Mouse (Mus musculus) heart, adult 8-10 months (tissue): ENCODE measurements at regions not wholly inside any gene's neighbourhood (a gene's known extent, or its start where the extent isn't known, plus 50 kb on each side); places are given as distances from the start of the nearest gene placed in this dataset.

ENCODE experiments used
- DNase-seq: peaks from one replicate; pipeline ENCODE4 v3.0.0; 2022; ENCODE audit warnings: low spot score

- DNase-seq: no peak
These were observed 62.8 kb upstream of the Cacna2d3 start for GRCm38 (mm10) chr14:29784506-29784905.

- no peak for DNase-seq
These were observed 64.8 kb upstream of the Cacna2d3 start for GRCm38 (mm10) chr14:29786431-29786830.

DNA sequence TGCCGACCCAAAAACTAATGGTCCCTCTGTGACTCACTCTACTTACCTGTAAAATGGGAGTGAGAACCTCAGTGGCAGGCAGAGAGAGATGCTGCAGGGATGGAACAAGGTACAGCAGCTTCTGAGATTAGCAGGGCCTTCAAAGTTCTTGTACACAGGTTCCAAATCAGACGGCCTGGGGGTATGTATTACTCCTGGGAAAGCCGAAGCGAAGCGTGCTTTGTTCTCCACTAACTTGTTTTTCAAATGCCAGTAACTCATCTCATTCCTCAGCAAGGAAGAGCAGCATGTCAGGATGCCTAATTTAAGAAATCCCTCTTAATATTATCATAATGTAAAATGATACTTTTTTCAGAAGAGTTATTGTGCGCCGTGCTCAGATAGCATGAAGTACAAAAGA lies 66.1 kb upstream of the Cacna2d3 start:
- DNase-seq: no peak

DNA sequence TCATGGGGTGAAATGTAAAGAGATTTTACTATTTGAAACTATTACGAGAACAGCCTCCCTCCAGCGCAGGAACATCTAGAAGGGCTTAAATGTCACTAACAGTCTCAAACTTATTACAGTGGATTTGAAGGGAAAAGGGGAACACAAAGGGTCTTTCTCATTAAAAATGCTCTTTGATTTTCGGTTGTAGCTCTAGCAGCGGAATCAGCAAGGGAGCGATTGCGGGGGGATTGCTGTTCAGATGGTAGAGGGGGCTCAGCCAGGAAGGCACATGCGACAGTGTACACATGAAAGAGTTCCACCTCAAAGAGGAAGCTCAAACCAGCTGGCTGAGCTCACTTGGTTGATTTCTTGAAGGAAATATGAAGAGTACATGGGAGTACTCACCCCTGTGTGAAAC lies 66.7 kb upstream of the Cacna2d3 start:
- no peak for DNase-seq

DNA sequence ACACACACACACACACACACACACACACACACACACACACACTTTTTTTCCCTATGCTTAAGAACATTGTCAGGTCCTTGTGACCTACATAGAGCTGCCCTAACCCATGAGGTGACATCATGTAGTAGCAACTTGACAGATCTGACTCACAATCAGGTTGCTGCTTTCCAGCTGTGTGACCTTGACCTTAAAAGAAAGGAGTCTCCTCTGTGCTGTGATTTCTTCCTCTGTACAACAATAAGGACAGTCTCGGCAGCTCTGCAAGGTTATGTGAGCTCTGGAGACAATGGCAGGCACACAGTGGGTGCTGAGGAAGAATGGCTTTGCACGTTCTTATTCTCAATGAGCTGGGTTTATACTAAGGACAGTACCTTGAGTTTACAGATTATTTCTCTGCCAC lies 73.7 kb upstream of the Cacna2d3 start:
- DNase-seq: no peak

DNA sequence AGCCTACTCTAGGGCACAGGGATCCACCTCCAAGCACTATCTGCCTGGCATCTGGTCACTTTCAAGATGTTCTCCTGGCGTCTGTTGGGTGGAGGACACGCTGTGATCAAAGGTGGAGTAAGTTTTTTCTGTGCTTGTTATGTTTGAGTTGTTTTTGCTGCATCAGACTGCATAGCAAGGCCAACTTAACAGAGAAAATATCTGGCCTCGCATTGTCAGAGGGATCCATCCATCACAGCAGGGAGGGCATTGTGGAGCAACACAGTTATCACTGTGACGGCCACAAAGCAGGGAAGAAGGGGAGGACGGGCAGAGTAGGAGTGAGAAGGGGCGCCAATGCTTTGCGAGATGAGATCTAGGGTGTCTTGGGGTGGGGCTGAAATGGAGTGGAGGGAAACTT lies 74.7 kb upstream of the Cacna2d3 start:
- no peak for DNase-seq

DNA sequence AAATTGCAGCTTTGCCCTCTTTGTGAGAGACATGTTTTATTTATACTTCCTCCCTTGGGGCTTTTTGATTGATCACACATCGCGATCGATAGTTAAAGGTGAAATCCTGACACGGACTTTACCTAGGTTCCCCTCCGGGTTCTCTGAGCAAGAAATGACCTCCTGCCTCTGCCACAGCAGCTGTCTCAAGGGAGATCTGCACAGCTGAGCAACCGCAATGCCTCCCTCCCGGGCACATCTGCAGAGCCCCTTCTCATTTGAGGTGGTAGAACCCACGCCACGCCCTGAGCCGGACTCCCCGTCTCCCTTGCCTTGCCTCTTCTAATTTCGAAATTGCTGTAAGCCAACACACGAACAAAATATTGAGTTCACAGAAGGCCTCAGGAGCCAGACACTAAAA lies 78.2 kb upstream of the Cacna2d3 start:
- no peak for DNase-seq

DNA sequence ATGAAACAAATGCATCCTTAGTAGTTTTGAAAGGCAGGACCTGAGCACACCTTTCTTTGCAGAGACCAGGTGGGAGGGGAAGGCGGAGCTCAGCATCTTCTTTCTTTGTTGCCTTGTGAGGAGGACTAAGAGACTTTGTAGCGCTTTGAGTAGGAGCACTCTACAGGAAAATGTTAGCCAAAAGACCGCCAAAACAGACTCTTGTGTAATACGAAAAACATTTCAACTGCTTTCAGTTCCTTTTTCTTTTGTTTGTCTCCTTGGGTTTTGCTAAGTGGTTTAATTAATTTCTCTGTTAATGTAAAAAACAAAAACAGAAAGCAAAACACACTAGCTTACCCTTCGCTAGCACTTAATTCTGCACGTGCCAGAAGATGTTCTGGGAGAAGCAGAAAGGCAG lies 83.6 kb upstream of the Cacna2d3 start:
- DNase-seq: no peak

GRCm38 (mm10) chr14:29807881-29808280 lies 86.2 kb upstream of the Cacna2d3 start:
- no peak for DNase-seq

DNA sequence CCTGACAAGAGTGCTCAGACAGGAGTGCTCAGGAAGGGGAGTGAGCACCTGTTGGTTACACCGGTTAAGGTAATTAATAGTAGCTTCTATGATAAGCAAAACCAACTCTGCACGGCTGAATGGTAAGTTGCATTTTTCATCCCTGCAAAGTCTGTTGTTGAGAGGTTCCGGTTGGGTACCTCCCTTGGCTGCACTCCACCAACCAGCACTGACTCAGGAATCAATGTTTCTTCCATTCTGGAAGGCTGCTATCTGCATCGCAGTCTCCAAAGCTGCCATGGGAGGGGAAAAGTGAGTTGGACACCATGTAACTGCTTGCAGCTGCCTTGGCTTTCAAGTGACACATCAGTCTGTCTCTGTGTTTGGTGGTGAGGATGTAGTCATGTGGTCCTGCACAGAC lies 93.0 kb upstream of the Cacna2d3 start:
- no peak for DNase-seq

DNA sequence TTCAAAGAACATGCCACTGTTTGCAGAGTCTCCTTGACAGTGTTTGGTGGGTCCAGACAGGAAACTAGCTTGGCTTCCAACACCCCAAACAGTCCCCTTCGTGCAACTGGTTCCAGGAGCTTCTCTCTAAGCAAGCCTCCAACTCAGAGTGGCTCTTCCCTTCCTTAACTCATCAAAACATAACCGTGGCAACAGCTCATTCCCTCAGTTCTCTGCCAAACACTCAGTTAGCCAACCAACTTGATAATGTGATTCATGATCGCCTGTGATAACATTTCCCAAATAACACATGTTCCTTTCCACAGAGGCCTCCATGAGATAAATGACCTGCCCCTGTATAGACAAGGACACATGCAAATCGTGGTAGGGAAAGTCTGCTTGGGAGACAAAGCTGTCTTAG lies 95.9 kb upstream of the Cacna2d3 start:
- DNase-seq: no peak

GRCm38 (mm10) chr14:29818251-29818650 lies 96.6 kb upstream of the Cacna2d3 start:
- no peak for DNase-seq

DNA sequence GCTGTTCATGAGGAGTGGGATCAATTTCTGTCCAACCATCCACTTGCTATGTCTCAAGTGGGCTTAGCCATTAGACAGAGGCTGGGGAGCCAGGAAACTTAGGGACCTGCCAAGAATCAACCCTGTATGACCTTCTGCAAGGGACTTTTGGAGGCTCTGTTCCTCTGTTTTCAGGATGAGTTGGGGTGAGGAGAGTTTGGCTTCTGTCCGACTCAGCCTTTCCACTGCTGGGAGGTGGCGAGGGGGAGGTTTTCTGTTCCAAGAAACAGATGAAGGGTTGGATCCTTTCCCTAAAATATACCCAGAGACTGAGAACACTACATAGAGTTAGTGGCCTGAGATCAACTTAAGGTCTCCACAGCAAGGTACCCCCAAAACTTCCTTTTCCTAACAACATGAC lies 97.1 kb upstream of the Cacna2d3 start:
- DNase-seq: no peak

GRCm38 (mm10) chr14:29837063-29837462 lies 115.4 kb upstream of the Cacna2d3 start:
- peak; percentile 3 for DNase-seq

DNA sequence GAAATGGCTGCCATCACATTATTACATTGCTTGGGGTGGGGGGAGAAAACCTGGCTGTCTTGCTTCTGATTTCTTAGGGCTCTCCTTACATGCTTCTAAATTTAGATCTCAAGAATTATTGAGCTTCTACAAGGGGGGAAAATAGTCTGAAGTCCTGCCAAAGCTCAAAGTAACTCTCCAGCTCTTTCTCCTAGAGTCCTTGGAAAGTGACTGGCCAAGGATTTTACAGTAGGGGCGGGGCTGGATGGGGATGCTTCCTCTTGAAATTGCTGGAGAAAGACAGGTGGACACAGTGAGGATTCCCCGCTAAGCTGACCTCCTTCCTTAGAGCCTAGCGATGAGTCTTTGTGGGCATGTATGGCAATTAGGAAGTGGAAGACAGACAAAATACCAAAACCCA lies 117.9 kb upstream of the Cacna2d3 start:
- no peak for DNase-seq

DNA sequence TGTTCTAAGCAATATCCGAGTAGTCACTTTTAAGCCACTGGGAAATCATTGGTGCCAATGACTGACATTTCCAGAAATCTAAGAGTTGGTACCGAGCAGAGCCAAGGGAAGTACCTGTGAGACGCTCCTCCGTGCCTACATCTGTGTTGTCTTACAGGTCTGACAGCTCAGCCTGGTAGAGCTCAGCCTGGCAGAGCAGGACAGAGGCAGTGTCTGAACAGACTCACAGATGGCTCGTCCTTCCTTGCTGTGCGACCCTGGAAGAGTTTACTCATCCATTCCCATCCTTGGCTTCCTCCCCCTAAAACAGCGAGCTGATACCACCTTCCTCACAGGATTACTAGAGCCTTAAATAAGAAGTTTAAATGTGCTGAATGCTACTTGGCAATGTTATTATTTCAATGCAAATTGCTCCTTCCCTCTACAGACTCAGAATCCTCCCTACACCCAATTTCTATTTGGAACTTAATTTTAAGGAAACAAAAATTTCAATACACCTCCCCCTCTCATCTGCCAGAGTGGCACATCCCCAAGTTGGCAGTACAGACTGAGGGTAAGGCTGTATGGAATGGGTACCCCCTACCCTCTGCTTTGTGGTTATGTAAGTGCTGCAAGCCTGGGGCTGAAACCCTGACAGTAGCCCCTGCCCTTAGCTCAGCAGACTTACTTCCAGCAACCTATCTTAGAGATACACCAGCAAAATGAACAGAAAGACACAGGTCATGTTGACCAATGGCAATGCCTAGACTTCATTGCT lies 119.9 kb upstream of the Cacna2d3 start:
- DNase-seq: no peak

DNA sequence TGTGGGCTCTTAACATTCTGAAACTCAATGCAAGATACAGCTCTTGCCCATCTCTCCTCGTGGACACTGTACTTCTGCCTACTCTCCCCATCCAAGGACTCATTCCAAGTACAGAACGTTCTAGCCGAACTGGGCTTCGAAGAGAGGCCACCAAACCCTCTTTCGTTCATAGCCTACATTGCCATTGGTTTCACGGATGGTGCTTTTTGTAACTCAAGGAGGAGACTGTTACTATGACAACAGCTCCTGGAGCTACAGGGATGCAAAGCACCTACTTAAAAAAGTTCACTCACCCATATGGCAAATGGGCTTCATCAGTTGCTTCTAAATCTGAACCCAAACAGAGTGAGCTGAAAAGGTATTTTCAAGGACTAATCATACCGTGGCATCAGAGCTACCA lies 120.4 kb upstream of the Selenok start:
- DNase-seq: no peak

DNA sequence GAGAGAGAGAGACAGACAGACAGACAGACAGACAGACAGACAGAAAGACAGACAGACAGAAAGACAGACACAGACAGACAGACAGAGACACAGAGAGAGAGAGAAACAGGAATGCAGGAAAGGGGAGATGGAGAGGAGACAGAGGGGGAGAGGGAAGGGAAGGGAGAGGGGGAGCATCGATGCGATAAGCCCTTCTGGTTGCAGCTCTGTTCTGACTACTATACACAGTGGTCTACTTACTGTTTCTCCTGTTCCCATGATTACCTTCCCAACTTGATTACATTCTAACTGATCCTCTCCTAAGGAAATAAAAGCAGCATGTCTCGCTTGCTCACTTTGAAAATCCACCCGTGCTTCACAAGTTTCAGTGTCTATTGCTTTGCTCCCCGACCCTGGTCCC lies 116.8 kb upstream of the Selenok start:
- no peak for DNase-seq

DNA sequence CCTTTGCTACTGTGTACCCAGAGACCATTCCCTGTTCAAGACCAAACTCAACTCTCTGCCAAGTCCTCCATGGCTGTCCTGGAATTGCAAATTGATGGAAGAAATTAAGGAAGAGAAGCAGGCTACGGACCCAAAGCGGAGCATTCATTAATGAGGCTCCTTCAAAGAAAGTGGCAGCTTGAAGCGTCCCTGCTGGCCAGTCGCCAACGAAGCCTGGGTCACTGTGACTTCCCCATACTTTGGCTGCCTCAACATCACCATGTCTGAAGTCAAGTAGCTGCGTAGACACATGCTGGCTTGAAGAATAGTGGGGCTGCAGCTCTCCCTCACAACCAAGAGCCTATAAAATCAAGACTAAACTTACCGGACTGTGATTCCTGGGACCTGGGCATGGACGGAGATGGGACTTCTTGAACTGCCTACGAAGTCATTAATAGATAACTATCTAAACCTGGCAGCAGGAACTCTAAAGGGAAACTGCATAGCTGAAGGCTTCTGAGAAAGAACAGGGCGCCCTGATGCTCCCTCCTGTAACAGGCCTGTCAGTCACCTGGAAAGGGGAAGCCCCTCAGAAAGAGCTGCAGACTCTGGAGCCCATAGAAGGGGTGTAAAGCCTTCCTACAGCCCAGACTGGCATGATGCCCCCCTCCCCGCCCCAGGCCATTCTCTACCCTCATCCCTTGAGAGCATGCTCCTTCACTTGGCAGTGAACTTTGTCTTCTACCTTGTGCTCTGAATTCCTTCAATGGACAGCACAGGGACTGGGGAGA lies 116.0 kb upstream of the Selenok start:
- no peak for DNase-seq

GRCm38 (mm10) chr14:29862032-29862431 lies 106.1 kb upstream of the Selenok start:
- DNase-seq: no peak

DNA sequence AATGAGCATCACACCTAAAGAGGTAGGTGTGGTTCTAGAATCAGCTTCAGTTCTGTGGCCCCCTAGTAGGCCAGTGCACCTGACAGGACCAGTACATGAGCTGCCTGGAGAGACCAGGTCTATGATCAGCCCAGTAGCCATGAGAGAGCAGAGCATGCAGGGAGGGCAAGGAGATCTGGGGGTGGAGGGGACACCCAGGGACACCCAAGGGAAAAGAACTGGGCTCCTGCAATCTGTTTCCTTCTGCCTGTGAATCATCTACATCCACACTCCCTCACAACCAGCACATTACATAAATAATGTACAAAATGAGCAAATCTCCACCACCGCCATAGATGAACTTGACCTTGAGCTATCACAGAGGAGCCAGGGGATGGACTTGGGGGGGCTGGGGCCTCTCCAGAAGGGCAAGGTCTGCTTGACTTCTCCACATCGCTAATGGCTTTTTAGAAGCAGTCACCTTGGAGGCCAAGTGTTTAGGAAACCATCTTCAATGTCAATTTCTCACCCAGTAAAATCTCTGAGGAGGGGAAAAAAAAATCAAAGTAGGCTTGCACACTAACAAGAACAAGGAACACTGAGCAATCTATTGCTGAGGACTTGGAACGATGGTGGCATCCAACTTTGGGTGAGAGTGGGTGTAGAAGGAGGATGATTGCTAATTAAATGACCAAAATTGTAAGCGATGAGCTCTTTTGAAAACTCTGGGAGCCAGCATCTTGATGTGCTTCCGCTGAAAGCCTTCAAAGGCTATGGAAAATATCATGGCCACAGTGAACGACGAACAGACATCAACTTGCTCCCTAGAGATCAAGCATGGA lies 101.4 kb upstream of the Selenok start:
- no peak for DNase-seq

DNA sequence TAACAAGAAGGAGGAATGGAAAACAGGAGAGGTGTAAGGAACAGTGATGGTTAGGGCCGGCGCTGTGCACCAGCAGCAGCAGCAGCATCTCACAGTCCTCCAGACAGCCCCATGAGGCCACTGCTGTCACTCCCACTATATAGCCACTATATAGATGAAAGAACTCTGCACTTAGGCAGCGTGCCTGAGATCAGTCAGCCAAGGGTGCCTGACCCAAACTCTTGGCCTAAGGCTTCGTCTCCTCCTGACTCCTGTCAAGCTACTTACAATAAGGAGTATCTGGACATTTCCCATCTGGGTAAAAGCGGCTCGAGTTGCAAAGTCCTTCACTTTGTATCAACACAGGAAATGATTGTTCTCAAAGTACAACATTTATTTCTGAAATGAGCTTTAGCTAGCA lies 100.8 kb upstream of the Selenok start:
- DNase-seq: no peak

DNA sequence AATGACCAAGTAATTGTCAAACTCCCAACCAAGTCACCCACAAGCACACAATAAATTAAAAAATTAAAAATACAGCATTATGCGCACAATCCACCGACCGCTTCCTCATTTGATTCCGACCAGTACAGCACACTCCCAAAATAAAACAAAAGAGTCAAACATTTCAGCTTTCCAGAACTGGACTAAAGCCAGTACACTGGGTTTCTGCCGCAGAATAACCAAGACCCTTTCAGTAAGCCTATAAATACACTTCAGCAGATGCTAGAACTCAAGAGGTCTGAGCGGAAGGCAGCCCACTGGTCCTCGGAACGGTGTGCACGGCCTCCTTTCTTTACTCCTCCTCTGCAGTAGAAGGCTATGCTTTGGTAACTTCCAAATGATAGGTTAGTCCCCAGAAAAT lies 98.2 kb upstream of the Selenok start:
- no peak for DNase-seq
